Mouse (Mus musculus) B cell, adult 62 days (primary cell): ENCODE results near the gene Arf1. TPM values are rescaled to one million over a fixed set of nuclear protein-coding genes. Genes with fewer than 3 reads are reported as not detected.

Source experiments
- total RNA-seq: library from RNA; stranded (reverse); gene quantifications from 4 replicates; pipeline ENCODE4 v1.2.4, GENCODE M21; 2023

Gene Arf1
- 252 to 279 TPM (median 259 TPM) in 4 replicates for total RNA-seq

GRCm38 (mm10) chr11:59228122-59228953 lies at the start of gene Arf1:
TSS of gene Arf1 (minus strand) at chr11:59228270.

GRCm38 (mm10) chr11:59208153-59208831 lies 19.8 kb downstream of the Arf1 start, which contains the start of gene 2310033P09Rik:
TSS of gene 2310033P09Rik (plus strand) at chr11:59208321.

GRCm38 (mm10) chr11:59202081-59202995 lies 25.7 kb downstream of the Arf1 start, which contains the start of gene Mrpl55:
TSS of gene Mrpl55 (plus strand) at chr11:59202486.

GRCm38 (mm10) chr11:59192059-59192386 lies 36.0 kb downstream of the Arf1 start, which contains the start of gene Guk1:
TSS of gene Guk1 (minus strand) at chr11:59192212.

GRCm38 (mm10) chr11:59182864-59183331 lies 45.2 kb downstream of the Arf1 start, which contains the start of gene Gjc2:
TSS of gene Gjc2 (minus strand) at chr11:59183213.

GRCm38 (mm10) chr11:59163255-59164236 lies 64.5 kb downstream of the Arf1 start, which contains the start of gene Iba57:
TSS of gene Iba57 (minus strand) at chr11:59163739.

Other genes with a start within 250 kb of the Arf1 start
- 0.33 to 0.63 TPM (median 0.48 TPM) in 4 replicates for gene Obscn, start 91.9 kb downstream of the Arf1 start, total RNA-seq
- 35.8 to 46.0 TPM (median 42.1 TPM) in 4 replicates for gene Iba57, start 64.5 kb downstream of the Arf1 start, total RNA-seq
- gene Gjc2, start 45.1 kb downstream of the Arf1 start, total RNA-seq, result 0.25 to 0.43 TPM in 2 of 4 replicates, not detected in the others
- gene Guk1, start 36.1 kb downstream of the Arf1 start, total RNA-seq, result 25.4 to 36.0 TPM (median 28.2 TPM) in 4 replicates
- gene Mrpl55, start 25.8 kb downstream of the Arf1 start, total RNA-seq, result 14.1 to 18.1 TPM (median 16.1 TPM) in 4 replicates
- gene 2310033P09Rik, start 19.9 kb downstream of the Arf1 start, total RNA-seq, result 25.8 to 33.3 TPM (median 27.1 TPM) in 4 replicates
- gene Wnt3a, start 62.5 kb upstream of the Arf1 start, total RNA-seq, result not detected in 4 replicates
- not detected in 4 replicates for gene Wnt9a, start 78.7 kb upstream of the Arf1 start, total RNA-seq
- gene Prss38, start 147.4 kb upstream of the Arf1 start, total RNA-seq, result not detected in 4 replicates
- 10.2 to 12.5 TPM (median 11.7 TPM) in 4 replicates for gene Jmjd4, start 221.8 kb upstream of the Arf1 start, total RNA-seq
- gene Snap47, start 222.9 kb upstream of the Arf1 start, total RNA-seq, result 14.5 to 17.4 TPM (median 14.9 TPM) in 4 replicates
- gene Zfp867, start 244.2 kb upstream of the Arf1 start, total RNA-seq, result 4.1 to 4.7 TPM (median 4.3 TPM) in 4 replicates